Mouse (Mus musculus) thymus, adult 2 months (tissue): ENCODE results near the gene Shroom3.

Experiments
- CTCF ChIP-seq: fragments of 200-500 bp; IDR thresholded peaks from 2 replicates; pipeline ENCODE4 v1.5.1; 2012; ENCODE audit warnings: mild to moderate bottlenecking, control low read depth, low read length, moderate library complexity, borderline replicate concordance; ENCODE audit not compliant: control insufficient read depth, poor library complexity, insufficient read depth; ENCODE audit errors: extremely low read depth
- POLR2A ChIP-seq: fragments of 200-500 bp; IDR thresholded peaks from 2 replicates; pipeline ENCODE4 v1.6.1; 2012; ENCODE audit warnings: mild to moderate bottlenecking, low read length, control low read depth, moderate library complexity; ENCODE audit not compliant: control insufficient read depth, poor library complexity, insufficient read depth; ENCODE audit errors: extremely low read depth

DNA sequence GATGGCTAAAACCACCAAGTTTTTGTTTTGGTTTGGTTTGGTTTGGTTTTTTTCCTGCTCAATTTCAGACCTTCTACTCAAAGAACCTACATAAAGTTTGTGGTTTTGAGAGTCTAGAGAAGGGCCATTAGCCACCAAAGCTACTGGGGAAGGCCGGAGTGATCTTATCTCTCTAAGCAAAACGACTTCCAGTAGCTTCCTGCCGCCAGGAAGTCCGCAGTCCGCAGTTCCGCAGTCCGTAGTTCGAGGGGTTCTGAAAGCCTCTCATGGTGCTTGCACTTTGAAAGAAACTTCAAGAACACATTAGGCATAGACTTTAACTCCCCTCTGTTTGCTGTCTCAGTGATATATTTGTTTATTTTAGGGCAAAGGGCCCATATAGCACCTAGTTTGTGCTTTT is 159.2 kb downstream of the Shroom3 start:
- no peak for TF ChIP-seq POLR2A
- no peak for TF ChIP-seq CTCF
